Mouse (Mus musculus) erythroblast, embryonic 14.5 days (primary cell): Measurements from ENCODE around the gene Phldb2. TPM values are rescaled to one million over a fixed set of nuclear protein-coding genes. Genes with fewer than 3 reads are reported as not detected.

ENCODE experiments used
- H3K27me3 ChIP-seq: 2 replicates; pipeline ENCODE4 v1.6.1; 2012; ENCODE audit warnings: inconsistent platforms; ENCODE audit not compliant: control insufficient read depth
- H3K36me3 ChIP-seq: 2 replicates; pipeline ENCODE4 v1.6.1; 2012; ENCODE audit warnings: mild to moderate bottlenecking, inconsistent platforms; ENCODE audit not compliant: control insufficient read depth
- H3K4me1 ChIP-seq: 2 replicates; pipeline ENCODE4 v1.6.1; 2012; ENCODE audit warnings: inconsistent platforms; ENCODE audit not compliant: control insufficient read depth
- H3K4me3 ChIP-seq: replicated peaks from 2 replicates; pipeline ENCODE3; 2012; ENCODE audit warnings: moderate library complexity, mild to moderate bottlenecking, inconsistent platforms
- H3K9me3 ChIP-seq: 2 replicates; pipeline ENCODE4 v1.6.1; 2012; ENCODE audit warnings: low read length, inconsistent platforms, mixed read lengths; ENCODE audit not compliant: control insufficient read depth
- GATA1 ChIP-seq: IDR thresholded peaks from 2 replicates; pipeline ENCODE4 v1.6.1; 2012; ENCODE audit warnings: low read length, inconsistent platforms, mixed read lengths
- TAL1 ChIP-seq: IDR thresholded peaks from 3 replicates; pipeline ENCODE4 v1.6.1; 2012; ENCODE audit warnings: low read length, inconsistent platforms, mixed read lengths
- polyA plus RNA-seq: library from polyadenylated mRNA; stranded (reverse); fragments of >175 nt; gene quantifications from 2 replicates; pipeline ENCODE4 v1.2.3, GENCODE M21; 2012

The Phldb2 gene
- polyA plus RNA-seq, 1 experiment = 0.01 TPM

DNA sequence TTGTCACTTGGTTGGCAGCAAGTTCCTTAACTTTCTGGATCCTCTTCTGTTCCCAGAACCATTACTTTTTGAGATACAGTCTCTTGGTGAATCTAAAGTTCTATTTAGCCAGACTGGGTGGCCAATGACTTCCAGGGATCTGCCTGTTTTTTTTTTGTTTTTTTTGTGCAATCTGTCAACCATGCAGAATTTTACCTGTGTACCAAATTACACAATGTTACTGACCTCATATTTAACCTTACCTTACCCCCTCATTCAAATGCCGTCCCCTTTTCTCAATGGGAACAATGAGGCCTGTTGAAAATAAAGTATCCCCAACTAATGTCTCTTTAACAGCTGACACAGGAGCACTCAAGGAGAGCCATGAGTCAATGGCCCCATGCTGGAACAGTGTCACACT lies 22.9 kb upstream of the Phldb2 start:
- H3K4me3 ChIP-seq = no peak overlapping the region
- no peaks in the 10 kb centered on the region; the same call in 1 of the 2 replicates for H3K36me3 ChIP-seq
- H3K9me3 ChIP-seq = no peaks in the 10 kb centered on the region
- no peaks in the 10 kb centered on the region for H3K27me3 ChIP-seq
- no peak for TF ChIP-seq TAL1
- TF ChIP-seq GATA1 = no peak
- no peaks in the 10 kb centered on the region for H3K4me1 ChIP-seq

DNA sequence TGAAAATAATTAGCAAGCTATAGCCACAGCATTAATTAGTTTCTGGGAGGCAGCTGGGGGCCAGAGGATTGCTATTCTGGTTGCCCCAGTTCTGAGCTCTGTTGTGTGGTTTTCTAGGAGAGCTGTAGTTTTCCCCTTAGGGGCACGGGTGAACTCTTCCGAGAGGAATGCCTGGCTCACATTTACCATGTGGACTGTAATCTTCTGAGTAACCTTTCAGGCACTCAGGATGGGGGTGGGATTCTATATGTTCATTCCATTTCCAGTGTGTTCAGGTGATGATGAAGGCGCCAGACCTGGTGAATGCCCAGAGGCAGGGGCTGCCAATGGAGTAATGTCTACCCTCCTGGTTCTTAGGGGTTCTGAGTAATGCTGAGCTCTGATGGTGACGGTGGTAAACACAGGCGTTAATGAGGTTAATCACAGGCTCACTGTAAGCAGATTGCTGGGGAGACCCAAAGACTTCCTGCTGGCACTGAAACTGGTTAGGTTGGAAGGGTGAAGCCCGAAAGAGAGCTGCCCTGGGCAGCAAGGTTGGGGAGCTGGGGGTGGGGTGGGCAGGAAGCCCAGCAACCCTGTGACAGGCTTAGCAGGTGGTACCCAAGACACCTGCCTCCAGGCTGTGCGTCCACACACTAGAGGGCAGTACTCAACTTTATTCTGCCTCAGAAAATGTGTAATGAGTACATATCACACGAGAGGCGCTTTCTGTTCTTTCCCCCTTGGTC lies 20.7 kb upstream of the Phldb2 start:
- Histone ChIP-seq H3K36me3 (no peaks in the 10 kb centered on the region; the same call in 1 of the 2 replicates), H3K4me1 (no peaks in the 10 kb centered on the region), H3K4me3 (no peak overlapping the region), H3K27me3 (no peaks in the 10 kb centered on the region), H3K9me3 (no peaks in the 10 kb centered on the region)
- TF ChIP-seq TAL1 = no peak
- TF ChIP-seq GATA1 = no peak

DNA sequence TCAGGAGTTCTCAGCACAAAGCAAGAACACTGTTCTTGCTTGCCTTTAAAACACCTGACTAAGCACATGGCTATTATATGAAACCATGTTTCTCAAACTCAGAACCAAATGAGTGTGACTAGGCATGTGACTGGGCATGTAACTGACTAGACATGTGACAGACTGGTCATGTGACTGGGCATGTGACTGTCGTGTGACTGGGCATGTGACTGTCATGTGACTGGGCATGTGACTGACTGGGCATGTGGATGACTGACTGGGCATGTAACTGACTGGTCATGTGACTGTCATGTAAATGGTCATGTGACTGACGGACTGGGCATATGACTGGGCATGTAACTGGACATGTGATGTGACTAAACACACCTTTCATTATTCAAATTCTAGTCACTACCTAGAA lies 16.8 kb upstream of the Phldb2 start:
- Histone ChIP-seq H3K4me3 (no peak overlapping the region), H3K27me3 (no peaks in the 10 kb centered on the region)
- TF ChIP-seq TAL1 (no peak), GATA1 (no peak)

DNA sequence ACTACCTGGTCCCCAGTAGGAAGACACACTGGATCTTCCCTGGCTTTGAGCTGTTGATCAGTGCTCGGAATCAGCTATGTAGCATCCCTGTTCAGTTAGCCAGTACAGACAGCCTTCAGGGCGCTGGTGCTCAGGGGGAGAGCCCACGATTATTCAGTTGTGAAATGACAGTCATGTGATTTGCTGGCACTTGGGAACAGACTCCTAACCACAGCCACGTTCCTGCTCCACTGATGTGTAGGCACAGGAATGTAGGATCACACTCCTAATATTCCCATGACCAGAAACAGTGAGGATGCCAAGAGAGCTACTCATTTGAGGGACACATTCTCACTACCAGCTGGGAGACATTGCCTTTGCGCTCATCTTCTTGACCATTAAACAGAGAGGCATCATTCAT lies 15.3 kb upstream of the Phldb2 start:
- no peaks in the 10 kb centered on the region for H3K9me3 ChIP-seq
- H3K36me3 ChIP-seq = no peaks in the 10 kb centered on the region; the same call in 1 of the 2 replicates
- H3K27me3 ChIP-seq = no peaks in the 10 kb centered on the region
- no peaks in the 10 kb centered on the region for H3K4me1 ChIP-seq
- H3K4me3 ChIP-seq = no peak overlapping the region
- TF ChIP-seq TAL1 (no peak), GATA1 (no peak)

More for the DNA sequence above, 16.8 kb upstream of the Phldb2 start:
- no peaks in the 10 kb centered on the region; the same call in 1 of the 2 replicates for H3K36me3 ChIP-seq
- H3K9me3 ChIP-seq = no peaks in the 10 kb centered on the region
- H3K4me1 ChIP-seq = no peaks in the 10 kb centered on the region

DNA sequence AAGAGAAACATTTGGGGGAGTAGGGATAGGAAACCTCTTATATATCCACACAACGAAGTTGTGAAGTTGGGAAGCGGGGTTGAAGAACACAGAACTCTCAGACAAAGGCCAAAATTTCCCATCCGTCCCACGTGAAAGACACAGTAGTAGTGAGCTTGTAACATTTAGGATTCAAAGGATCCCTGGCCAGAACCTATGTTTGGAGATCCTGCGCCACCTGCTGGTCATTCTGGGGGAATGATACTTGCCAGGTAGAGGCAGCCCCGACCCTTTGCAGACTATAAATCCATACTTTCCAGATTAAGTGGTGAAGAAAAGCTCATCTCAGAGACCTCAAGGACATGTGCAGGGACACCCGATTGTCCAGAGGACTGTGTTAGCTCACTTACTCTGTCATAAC lies 14.1 kb upstream of the Phldb2 start:
- Histone ChIP-seq H3K27me3 (no peaks in the 10 kb centered on the region), H3K4me1 (no peaks in the 10 kb centered on the region), H3K4me3 (no peak overlapping the region), H3K36me3 (no peaks in the 10 kb centered on the region; the same call in 1 of the 2 replicates), H3K9me3 (no peaks in the 10 kb centered on the region)
- no peak for TF ChIP-seq GATA1
- TF ChIP-seq TAL1 = no peak

DNA sequence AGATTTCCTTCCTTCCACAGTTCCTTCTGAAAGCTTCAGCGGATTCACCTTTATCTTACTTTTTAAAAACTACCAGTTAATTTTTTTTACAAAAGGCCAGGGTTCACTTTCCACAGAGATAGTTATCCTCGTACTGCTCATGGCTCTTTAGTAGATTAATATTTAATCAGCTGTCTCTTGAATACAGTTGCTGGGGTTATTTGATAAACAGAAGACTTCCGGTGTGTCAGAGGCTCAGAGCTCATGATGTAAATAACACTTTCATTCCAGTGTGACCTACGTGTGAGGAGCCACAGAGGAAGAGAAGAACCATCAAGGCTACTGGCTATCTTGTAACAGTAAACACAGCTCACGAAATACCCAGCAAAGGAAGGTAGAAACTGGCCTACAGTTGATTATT lies 13.2 kb upstream of the Phldb2 start:
- H3K4me3 ChIP-seq = no peak overlapping the region
- no peaks in the 10 kb centered on the region for H3K27me3 ChIP-seq
- no peaks in the 10 kb centered on the region for H3K4me1 ChIP-seq
- no peaks in the 10 kb centered on the region; the same call in 1 of the 2 replicates for H3K36me3 ChIP-seq
- no peak for TF ChIP-seq GATA1
- no peak for TF ChIP-seq TAL1
- no peaks in the 10 kb centered on the region for H3K9me3 ChIP-seq

DNA sequence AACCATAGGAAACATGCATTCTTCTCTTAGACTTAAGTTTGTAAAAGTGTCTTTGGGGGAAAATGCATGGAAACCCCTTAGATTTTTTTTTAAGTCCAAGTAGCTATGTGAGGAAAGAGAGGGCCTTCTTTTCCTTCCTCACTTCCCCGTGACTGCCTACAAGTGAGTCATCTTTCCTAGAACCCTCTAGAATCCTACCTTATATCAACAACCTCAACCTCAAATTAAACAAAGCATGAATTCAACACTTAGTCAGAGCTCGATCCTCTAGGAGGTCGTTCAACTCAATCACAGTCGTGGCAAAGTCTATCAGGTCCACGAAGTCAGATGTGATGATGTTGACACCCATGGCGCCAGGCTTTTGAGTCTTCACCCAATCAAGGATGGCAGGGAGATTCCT lies 11.4 kb upstream of the Phldb2 start:
- no peaks in the 10 kb centered on the region for H3K27me3 ChIP-seq
- no peaks in the 10 kb centered on the region for H3K4me1 ChIP-seq
- no peak overlapping the region for H3K4me3 ChIP-seq
- no peaks in the 10 kb centered on the region for H3K9me3 ChIP-seq
- no peak for TF ChIP-seq TAL1
- TF ChIP-seq GATA1 = no peak
- no peaks in the 10 kb centered on the region; the same call in 1 of the 2 replicates for H3K36me3 ChIP-seq

DNA sequence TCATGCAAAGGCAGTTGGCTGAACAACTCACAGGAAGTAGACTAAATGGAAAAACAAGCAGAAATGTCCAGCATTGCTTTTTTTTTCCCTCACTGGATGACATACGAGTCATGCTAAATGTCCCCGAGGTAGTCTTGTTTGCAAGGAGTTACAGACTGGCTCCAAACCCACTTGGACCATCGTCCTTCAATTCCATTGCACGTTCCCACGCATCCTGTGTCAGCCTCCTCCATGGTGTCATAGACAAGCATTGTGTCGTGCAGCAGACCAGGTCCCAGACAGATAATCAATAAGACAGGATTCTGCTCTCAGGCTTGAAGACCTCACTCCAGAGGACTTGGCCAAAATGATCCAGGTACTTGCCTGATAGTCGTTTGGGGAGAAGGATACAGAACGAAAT lies 10.4 kb upstream of the Phldb2 start:
- TF ChIP-seq TAL1 (no peak), GATA1 (no peak)
- Histone ChIP-seq H3K9me3 (no peaks in the 10 kb centered on the region), H3K36me3 (no peaks in the 10 kb centered on the region; the same call in 1 of the 2 replicates), H3K4me1 (no peaks in the 10 kb centered on the region), H3K27me3 (no peaks in the 10 kb centered on the region), H3K4me3 (no peak overlapping the region)

DNA sequence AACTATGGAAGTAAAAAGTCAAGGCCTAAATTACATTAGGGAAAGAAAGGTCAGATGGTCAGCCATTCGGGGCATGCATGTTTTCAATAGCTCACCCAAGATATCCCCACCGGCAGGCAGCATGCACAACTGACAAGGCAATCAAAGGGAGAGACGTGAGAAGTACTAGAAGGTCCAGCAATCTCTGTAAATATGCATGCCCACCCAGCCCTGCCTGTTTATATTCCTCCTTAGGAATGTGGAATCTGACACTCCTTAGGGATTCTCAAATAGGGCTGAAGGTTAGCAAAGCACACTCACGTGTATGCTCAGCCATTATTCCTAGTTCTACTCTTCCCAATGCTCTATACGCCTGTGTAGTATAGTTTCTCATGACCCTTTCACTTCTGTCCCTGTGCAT lies 9.7 kb upstream of the Phldb2 start:
- H3K36me3 ChIP-seq = no peaks in the 10 kb centered on the region; the same call in 1 of the 2 replicates
- H3K4me3 ChIP-seq = no peak overlapping the region
- no peaks in the 10 kb centered on the region for H3K27me3 ChIP-seq
- no peak for TF ChIP-seq GATA1
- TF ChIP-seq TAL1 = no peak
- no peaks in the 10 kb centered on the region for H3K4me1 ChIP-seq
- H3K9me3 ChIP-seq = no peaks in the 10 kb centered on the region
